Mouse (Mus musculus) right cerebral cortex, adult 2 months (tissue): ENCODE measurements around the gene Gm21887.
"Not testable (repeated sequence)": the region's sequence is repeated elsewhere in the genome, so short reads cannot be mapped to it uniquely, and the experiment has no call there.

ENCODE experiments used
- DNase-seq, 2 experiments: peaks; one replicate each; pipeline ENCODE4 v3.0.0; 2021 to 2022; ENCODE audit warnings: low spot score in 2 of 2

Gm21887 gene

GRCm38 (mm10) chrX:169997854-169998456 is 11.5 kb upstream of the Gm21887 start:
- peak; percentile 99 to 100 for DNase-seq

GRCm38 (mm10) chrX:169998559-169999219 is 10.8 kb upstream of the Gm21887 start:
- DNase-seq, result not testable (repeated sequence)

- DNase-seq, result not testable (repeated sequence)
Observed at GRCm38 (mm10) chrX:169999226-169999883, 10.1 kb upstream of the Gm21887 start.

GRCm38 (mm10) chrX:169999912-170000641 is 9.4 kb upstream of the Gm21887 start:
- not testable (repeated sequence) for DNase-seq

GRCm38 (mm10) chrX:170000642-170001387 is 8.6 kb upstream of the Gm21887 start:
- not testable (repeated sequence) for DNase-seq

GRCm38 (mm10) chrX:170001388-170001695 is 8.1 kb upstream of the Gm21887 start:
- DNase-seq, result not testable (repeated sequence)

- peak in 1 of 2 experiments; percentile 69 for DNase-seq
Observed at GRCm38 (mm10) chrX:170002510-170003197, 6.8 kb upstream of the Gm21887 start.

GRCm38 (mm10) chrX:170003536-170003935 is 5.9 kb upstream of the Gm21887 start:
- DNase-seq, result not testable (repeated sequence)

GRCm38 (mm10) chrX:170004236-170004635 is 5.2 kb upstream of the Gm21887 start:
- not testable (repeated sequence) for DNase-seq

- DNase-seq, result not testable (repeated sequence)
Observed at GRCm38 (mm10) chrX:170004793-170005192, 4.7 kb upstream of the Gm21887 start.

GRCm38 (mm10) chrX:170005194-170005593 is 4.3 kb upstream of the Gm21887 start:
- not testable (repeated sequence) for DNase-seq

- DNase-seq, result not testable (repeated sequence)
Observed at GRCm38 (mm10) chrX:170005695-170006297, 3.7 kb upstream of the Gm21887 start.

- not testable (repeated sequence) for DNase-seq
Observed at GRCm38 (mm10) chrX:170006694-170007247, 2.7 kb upstream of the Gm21887 start.

GRCm38 (mm10) chrX:170007375-170008178 is 1.9 kb upstream of the Gm21887 start:
- DNase-seq, result not testable (repeated sequence)

- not testable (repeated sequence) for DNase-seq
Observed at GRCm38 (mm10) chrX:170008179-170008467, 1.3 kb upstream of the Gm21887 start.

GRCm38 (mm10) chrX:170008584-170008983 is 875 bp upstream of the Gm21887 start:
- not testable (repeated sequence) for DNase-seq

GRCm38 (mm10) chrX:170009801-170010221 is 352 bp downstream of the Gm21887 start:
- peak; percentile 100 for DNase-seq

- peak; percentile 61 to 66 for DNase-seq
Observed at GRCm38 (mm10) chrX:170010581-170011528, 1.4 kb downstream of the Gm21887 start.
